Mouse (Mus musculus) neural tube, embryonic 12.5 days (tissue): Measurements from ENCODE around the gene Rfx4. TPM values are rescaled to one million over a fixed set of nuclear protein-coding genes. Genes with fewer than 3 reads are reported as not detected.

Experiments used
- ATAC-seq: fragments of 200-750 bp; cut with Nextera tagmentation; 2 replicates; pipeline ENCODE4 v1.8.0; 2017; ENCODE audit warnings: low read depth, mild to moderate bottlenecking, moderate TSS enrichment, moderate library complexity; ENCODE audit not compliant: low FRiP score
- H3K27ac ChIP-seq: fragments of 300-500 bp; sonication (generic); 2 replicates; pipeline ENCODE4 v1.5.1; 2016
- H3K27me3 ChIP-seq: fragments of 300-500 bp; sonication (generic); replicated peaks from 2 replicates; pipeline ENCODE4 v1.6.1; 2016; ENCODE audit warnings: mild to moderate bottlenecking
- H3K36me3 ChIP-seq: fragments of 300-500 bp; sonication (generic); 2 replicates; pipeline ENCODE4 v1.6.1; 2016; ENCODE audit warnings: mild to moderate bottlenecking
- H3K4me1 ChIP-seq: fragments of 300-500 bp; sonication (generic); 2 replicates; pipeline ENCODE4 v1.6.1; 2016
- H3K4me2 ChIP-seq: fragments of 300-500 bp; sonication (generic); replicated peaks from 2 replicates; pipeline ENCODE4 v1.6.1; 2016; ENCODE audit warnings: mild to moderate bottlenecking
- H3K4me3 ChIP-seq: fragments of 300-500 bp; sonication (generic); 2 replicates; pipeline ENCODE4 v1.5.1; 2016
- H3K9ac ChIP-seq: fragments of 300-500 bp; sonication (generic); 2 replicates; pipeline ENCODE4 v1.6.1; 2016; ENCODE audit warnings: mild to moderate bottlenecking
- H3K9me3 ChIP-seq: fragments of 300-500 bp; sonication (generic); 2 replicates; pipeline ENCODE4 v1.6.1; 2016; ENCODE audit warnings: mild to moderate bottlenecking
- WGBS: fragments of 180-500 bp; shearing (Covaris S2); methylation state at CpG from one replicate; pipeline ENCODE4 v1.1.7; 2016; 5-methylcytosine and 5-hydroxymethylcytosine counted together
- polyA plus RNA-seq: library from polyadenylated mRNA; unstranded; fragments of >200 nt; fragmentation: Nextera tagmentation; extraction: Ambion mirVana; gene quantifications from 2 replicates; pipeline ENCODE4 v1.2.1, GENCODE M21; 2016

Rfx4 gene
- polyA plus RNA-seq, 1 experiment from 2014 or later: 46.0 TPM

- WGBS: 60% methylated on average over 12 of the region's 12 CpGs
These were observed 33.2 kb upstream of the Rfx4 start for GRCm38 (mm10) chr10:84722711-84723110.

GRCm38 (mm10) chr10:84727005-84727404 lies 28.9 kb upstream of the Rfx4 start:
- Histone ChIP-seq H3K9ac (no peak overlapping the region), H3K4me3 (no peak overlapping the region), H3K9me3 (no peaks in the 10 kb centered on the region), H3K4me1 (peaks cover 10% of the 10 kb centered on the region), H3K27ac (no peak overlapping the region), H3K36me3 (peaks cover 15% of the 10 kb centered on the region), H3K27me3 (no peaks in the 10 kb centered on the region), H3K4me2 (no peak overlapping the region)
- WGBS: 91% methylated on average over 12 of the region's 12 CpGs
- no peak for ATAC-seq

More at GRCm38 (mm10) chr10:84722711-84723110, 33.2 kb upstream of the Rfx4 start:
- ATAC-seq: no peak
- Histone ChIP-seq H3K9me3 (no peaks in the 10 kb centered on the region), H3K4me2 (no peak overlapping the region), H3K4me3 (no peak overlapping the region), H3K27ac (no peak overlapping the region), H3K9ac (no peak overlapping the region), H3K27me3 (no peaks in the 10 kb centered on the region), H3K4me1 (peaks cover 14% of the 10 kb centered on the region), H3K36me3 (peaks cover 28% of the 10 kb centered on the region)

- Histone ChIP-seq H3K9me3 (no peaks in the 10 kb centered on the region), H3K4me3 (no peak overlapping the region), H3K4me2 (no peak overlapping the region), H3K27me3 (no peaks in the 10 kb centered on the region), H3K36me3 (peaks cover 15% of the 10 kb centered on the region), H3K27ac (no peak overlapping the region), H3K9ac (no peak overlapping the region), H3K4me1 (0 out of 2 replicates have a peak, but pooled peaks cover 2% of the 10 kb centered on the region)
- 87% methylated on average over 4 of the region's 4 CpGs for WGBS
- ATAC-seq: no peak
These were observed 28.1 kb upstream of the Rfx4 start for GRCm38 (mm10) chr10:84727760-84728159.

GRCm38 (mm10) chr10:84730078-84730477 lies 25.8 kb upstream of the Rfx4 start:
- H3K9ac ChIP-seq: no peak overlapping the region
- no peaks in the 10 kb centered on the region for H3K27me3 ChIP-seq
- WGBS: 84% methylated on average over 3 of the region's 3 CpGs
- no peak for ATAC-seq
- no peak overlapping the region for H3K4me3 ChIP-seq
- H3K36me3 ChIP-seq: peaks cover 15% of the 10 kb centered on the region
- no peaks in the 10 kb centered on the region for H3K9me3 ChIP-seq
- H3K4me1 ChIP-seq: 0 out of 2 replicates have a peak, but pooled peaks cover 5% of the 10 kb centered on the region
- H3K27ac ChIP-seq: no peak overlapping the region
- H3K4me2 ChIP-seq: no peak overlapping the region

GRCm38 (mm10) chr10:84730956-84731355 lies 24.9 kb upstream of the Rfx4 start:
- no peaks in the 10 kb centered on the region for H3K9me3 ChIP-seq
- no peak overlapping the region for H3K4me3 ChIP-seq
- H3K27me3 ChIP-seq: no peaks in the 10 kb centered on the region
- 0 out of 2 replicates have a peak, but pooled peaks cover 5% of the 10 kb centered on the region for H3K4me1 ChIP-seq
- H3K36me3 ChIP-seq: peaks cover 11% of the 10 kb centered on the region
- 80% methylated on average over 9 of the region's 9 CpGs for WGBS
- no peak for ATAC-seq
- no peak overlapping the region for H3K4me2 ChIP-seq
- no peak overlapping the region for H3K27ac ChIP-seq
- H3K9ac ChIP-seq: no peak overlapping the region

- no peak for ATAC-seq
- no peaks in the 10 kb centered on the region for H3K27me3 ChIP-seq
- no peak overlapping the region for H3K4me2 ChIP-seq
- 66% methylated on average over 6 of the region's 6 CpGs for WGBS
- H3K9ac ChIP-seq: no peak overlapping the region
- 0 out of 2 replicates have a peak, but pooled peaks cover 5% of the 10 kb centered on the region for H3K4me1 ChIP-seq
- H3K4me3 ChIP-seq: no peak overlapping the region
- 0 out of 2 replicates have a peak, but pooled peaks cover 2% of the 10 kb centered on the region for H3K36me3 ChIP-seq
- H3K27ac ChIP-seq: no peak overlapping the region
- no peaks in the 10 kb centered on the region for H3K9me3 ChIP-seq
These were observed 22.4 kb upstream of the Rfx4 start for GRCm38 (mm10) chr10:84733511-84733910.

GRCm38 (mm10) chr10:84754851-84755785 lies 744 bp upstream of the Rfx4 start:
- Histone ChIP-seq H3K9ac (peak overlapping the region; percentile 45), H3K36me3 (no peaks in the 10 kb centered on the region), H3K4me1 (peaks cover 48% of the 10 kb centered on the region), H3K4me2 (peak overlapping the region; percentile 71), H3K27me3 (peaks cover 59% of the 10 kb centered on the region), H3K9me3 (no peaks in the 10 kb centered on the region), H3K4me3 (peak overlapping the region; percentile 60), H3K27ac (peak overlapping the region; percentile 76)
- 1% methylated on average over 66 of the region's 66 CpGs for WGBS
- ATAC-seq: peak; percentile 70

GRCm38 (mm10) chr10:84756435-84757095 lies 703 bp downstream of the Rfx4 start:
- peak overlapping the region; percentile 71 for H3K4me2 ChIP-seq
- no peaks in the 10 kb centered on the region for H3K36me3 ChIP-seq
- peaks cover 61% of the 10 kb centered on the region for H3K27me3 ChIP-seq
- peaks cover 56% of the 10 kb centered on the region for H3K4me1 ChIP-seq
- peak overlapping the region; percentile 83 for H3K9ac ChIP-seq
- H3K9me3 ChIP-seq: no peaks in the 10 kb centered on the region
- H3K27ac ChIP-seq: peak overlapping the region; percentile 75
- H3K4me3 ChIP-seq: peak overlapping the region; percentile 60
- ATAC-seq: no peak
- WGBS: under 1% methylated on average over 42 of the region's 42 CpGs

GRCm38 (mm10) chr10:84757426-84758199 lies 1.8 kb downstream of the Rfx4 start:
- Histone ChIP-seq H3K27ac (peak overlapping the region; percentile 42; the same call in 1 of the 2 replicates), H3K27me3 (peaks cover 60% of the 10 kb centered on the region), H3K4me3 (peak overlapping the region; percentile 60), H3K4me1 (peaks cover 63% of the 10 kb centered on the region), H3K36me3 (no peaks in the 10 kb centered on the region), H3K9me3 (no peaks in the 10 kb centered on the region), H3K9ac (peak overlapping the region; percentile 83), H3K4me2 (peak overlapping the region; percentile 71)
- WGBS: 2% methylated on average over 22 of the region's 22 CpGs
- ATAC-seq: no peak

GRCm38 (mm10) chr10:84758200-84758468 lies 2.3 kb downstream of the Rfx4 start:
- H3K4me1 ChIP-seq: peaks cover 66% of the 10 kb centered on the region
- H3K27ac ChIP-seq: peak overlapping the region; percentile 42; the same call in 1 of the 2 replicates
- peaks cover 58% of the 10 kb centered on the region for H3K27me3 ChIP-seq
- H3K4me3 ChIP-seq: peak overlapping the region; percentile 60
- WGBS: 1% methylated on average over 5 of the region's 5 CpGs
- no peaks in the 10 kb centered on the region for H3K9me3 ChIP-seq
- peak overlapping the region; percentile 83 for H3K9ac ChIP-seq
- no peaks in the 10 kb centered on the region for H3K36me3 ChIP-seq
- H3K4me2 ChIP-seq: peak overlapping the region; percentile 71
- ATAC-seq: no peak

- Histone ChIP-seq H3K4me2 (peak overlapping the region; percentile 71), H3K9ac (peak overlapping the region; percentile 83), H3K9me3 (no peaks in the 10 kb centered on the region), H3K27me3 (peaks cover 54% of the 10 kb centered on the region), H3K36me3 (no peaks in the 10 kb centered on the region), H3K27ac (peak overlapping the region; percentile 42; the same call in 1 of the 2 replicates), H3K4me1 (peaks cover 72% of the 10 kb centered on the region), H3K4me3 (peak overlapping the region; percentile 60)
- 1% methylated on average over 51 of the region's 51 CpGs for WGBS
- ATAC-seq: no peak
These were observed 2.9 kb downstream of the Rfx4 start for GRCm38 (mm10) chr10:84758483-84759431.
